Mouse (Mus musculus) CH12.LX (cell line): ENCODE results near the gene Cer1. TPM values are rescaled to one million over a fixed set of nuclear protein-coding genes. Genes with fewer than 3 reads are reported as not detected.

ENCODE experiments used
- DNase-seq: peaks from one replicate; pipeline ENCODE4 v3.0.0-alpha.2; 2013; ENCODE audit errors: extremely low read depth
- H3K27ac ChIP-seq: 2 replicates; pipeline ENCODE4 v1.5.1; 2012; ENCODE audit warnings: low read depth, mild to moderate bottlenecking, control low read depth, moderate library complexity; ENCODE audit not compliant: insufficient read depth
- H3K27me3 ChIP-seq: replicated peaks from 2 replicates; pipeline ENCODE3; 2012; ENCODE audit warnings: inconsistent platforms
- H3K36me3 ChIP-seq, 2 experiments: replicated peaks in 1 of 2; 2 replicates each; pipeline versions ENCODE3 to v1.6.1; 2012; ENCODE audit warnings: inconsistent platforms in 1 of 2, low read length in 1 of 2, mild to moderate bottlenecking in 1 of 2, mixed read lengths in 1 of 2, moderate library complexity in 1 of 2; ENCODE audit not compliant: control insufficient read depth in 1 of 2, insufficient read depth in 1 of 2
- H3K4me1 ChIP-seq, 2 experiments: 2 replicates each; pipeline ENCODE4 v1.6.1; 2012; ENCODE audit warnings: inconsistent platforms in 1 of 2, moderate library complexity in 1 of 2; ENCODE audit not compliant: insufficient read depth in 2 of 2, control insufficient read depth in 1 of 2
- H3K4me2 ChIP-seq: 2 replicates; pipeline ENCODE4 v1.6.1; 2012; ENCODE audit warnings: low read depth, mild to moderate bottlenecking, control low read depth; ENCODE audit not compliant: poor library complexity, insufficient read depth, severe bottlenecking
- H3K4me3 ChIP-seq, 3 experiments: fragments of 150-350 bp in 1 of 3; sonication (generic) in 1 of 3; replicated peaks in 1 of 3; 2 replicates each; pipeline versions ENCODE3 to v1.5.1; 2011 to 2012; ENCODE audit warnings: low read depth in 2 of 3, low read length in 2 of 3, mild to moderate bottlenecking in 2 of 3, moderate library complexity in 2 of 3, control low read depth in 1 of 3, improper control_type of control experiment in 1 of 3, inconsistent platforms in 1 of 3, mixed read lengths in 1 of 3; ENCODE audit not compliant: poor library complexity in 1 of 3
- H3K79me2 ChIP-seq: replicated peaks from 2 replicates; pipeline ENCODE4 v1.6.1; 2012; ENCODE audit warnings: mild to moderate bottlenecking, moderate library complexity; ENCODE audit not compliant: control insufficient read depth, poor library complexity, insufficient read depth, severe bottlenecking; ENCODE audit errors: extremely low read depth
- H3K9ac ChIP-seq: 2 replicates; pipeline ENCODE4 v1.6.1; 2012; ENCODE audit warnings: low read depth, mild to moderate bottlenecking, control low read depth, moderate library complexity; ENCODE audit not compliant: insufficient read depth
- H3K9me3 ChIP-seq: replicated peaks from 2 replicates; pipeline ENCODE3; 2012; ENCODE audit warnings: low read length, inconsistent platforms, mixed read lengths
- CHD1 ChIP-seq: IDR thresholded peaks from 2 replicates; pipeline ENCODE4 v1.6.1; 2012; ENCODE audit warnings: low read depth, low read length, improper control_type of control experiment, inconsistent platforms
- E2F4 ChIP-seq: IDR thresholded peaks from 2 replicates; pipeline ENCODE4 v1.6.1; 2011; ENCODE audit warnings: low read depth, low read length, improper control_type of control experiment; ENCODE audit not compliant: insufficient replicate concordance
- ELF1 ChIP-seq: IDR thresholded peaks from 2 replicates; pipeline ENCODE4 v1.6.1; 2014; ENCODE audit warnings: low read depth, mild to moderate bottlenecking, inconsistent platforms, low read length, improper control_type of control experiment
- EP300 ChIP-seq: IDR thresholded peaks from 2 replicates; pipeline ENCODE4 v1.6.1; 2011; ENCODE audit warnings: low read length, improper control_type of control experiment
- ETS1 ChIP-seq: conservative IDR thresholded peaks from 2 replicates; pipeline ENCODE4 v1.6.1; 2012; ENCODE audit warnings: low read depth, mild to moderate bottlenecking, inconsistent platforms, low read length, improper control_type of control experiment, moderate library complexity
- GABPA ChIP-seq: IDR thresholded peaks from 2 replicates; pipeline ENCODE4 v1.6.1; 2012; ENCODE audit warnings: low read depth, low read length, improper control_type of control experiment, inconsistent platforms; ENCODE audit not compliant: insufficient replicate concordance
- JUND ChIP-seq: conservative IDR thresholded peaks from 2 replicates; pipeline ENCODE4 v1.6.1; 2011; ENCODE audit warnings: low read depth, low read length, improper control_type of control experiment
- KAT2A ChIP-seq: IDR thresholded peaks from 2 replicates; pipeline ENCODE4 v1.6.1; 2012; ENCODE audit warnings: low read length, improper control_type of control experiment, inconsistent platforms; ENCODE audit not compliant: insufficient replicate concordance
- MEF2A ChIP-seq: IDR thresholded peaks from 2 replicates; pipeline ENCODE4 v1.6.1; 2014; ENCODE audit warnings: low read depth, mild to moderate bottlenecking, inconsistent platforms, low read length, improper control_type of control experiment, borderline replicate concordance
- MXI1 ChIP-seq: IDR thresholded peaks from 2 replicates; pipeline ENCODE4 v1.6.1; 2011; ENCODE audit warnings: mild to moderate bottlenecking, low read depth, low read length, improper control_type of control experiment
- MYC ChIP-seq: IDR thresholded peaks from 2 replicates; pipeline ENCODE4 v1.6.1; 2011; ENCODE audit warnings: low read depth, mild to moderate bottlenecking, improper control_type of control experiment, low read length
- NELFE ChIP-seq: IDR thresholded peaks from 2 replicates; pipeline ENCODE4 v1.6.1; 2011; ENCODE audit warnings: low read depth, low read length, improper control_type of control experiment
- SMC3 ChIP-seq: IDR thresholded peaks from 2 replicates; pipeline ENCODE4 v1.6.1; 2011; ENCODE audit warnings: low read depth, low read length, improper control_type of control experiment
- TCF12 ChIP-seq: IDR thresholded peaks from 2 replicates; pipeline ENCODE4 v1.6.1; 2014; ENCODE audit warnings: low read depth, mild to moderate bottlenecking, inconsistent platforms, low read length, improper control_type of control experiment
- ZC3H11A ChIP-seq: IDR thresholded peaks from 2 replicates; pipeline ENCODE4 v1.6.1; 2012; ENCODE audit warnings: low read depth, mild to moderate bottlenecking, inconsistent platforms, low read length, improper control_type of control experiment
- ZMIZ1 ChIP-seq: IDR thresholded peaks from 2 replicates; pipeline ENCODE4 v1.6.1; 2012; ENCODE audit warnings: low read depth, mild to moderate bottlenecking, inconsistent platforms, low read length, improper control_type of control experiment
- ZNF384 ChIP-seq: IDR thresholded peaks from 2 replicates; pipeline ENCODE4 v1.6.1; 2012; ENCODE audit warnings: low read depth, low read length, improper control_type of control experiment, inconsistent platforms
- dilution Hi-C: fragments of 300-500 bp; cut with MboI; formaldehyde crosslinking; loops from 2 replicates; pipeline ENCODE4 v1.14.3; 2020; ENCODE audit warnings: low sequenced_read_pairs; ENCODE audit not compliant: extremely low pct_unique_long_range_greater_than_20kb, extremely low pct_ligation_motif_present
- in situ Hi-C: fragments of 300-500 bp; cut with MboI; formaldehyde crosslinking; loops from 3 replicates; pipeline ENCODE4 v1.14.3; 2019; ENCODE audit warnings: low sequenced_read_pairs, low pct_ligation_motif_present, low pct_unique_long_range_greater_than_20kb, mixed read lengths
- polyA plus RNA-seq: library from polyadenylated mRNA; unstranded; fragments of >175 nt; gene quantifications from 2 replicates; pipeline ENCODE4 v1.2.1, GENCODE M21; 2012; ENCODE audit warnings: low read depth; ENCODE audit not compliant: insufficient read length
- total RNA-seq, 2 experiments: library from RNA; depleted of rRNA; stranded (reverse); fragments of 300-350 nt in 1 of 2; fragments of >200 nt in 1 of 2; gene quantifications; 2 replicates each; pipeline ENCODE4 v1.2.3; 2012 to 2014

The Cer1 gene
- total and polyA plus RNA-seq, 3 experiments, result not detected

DNA sequence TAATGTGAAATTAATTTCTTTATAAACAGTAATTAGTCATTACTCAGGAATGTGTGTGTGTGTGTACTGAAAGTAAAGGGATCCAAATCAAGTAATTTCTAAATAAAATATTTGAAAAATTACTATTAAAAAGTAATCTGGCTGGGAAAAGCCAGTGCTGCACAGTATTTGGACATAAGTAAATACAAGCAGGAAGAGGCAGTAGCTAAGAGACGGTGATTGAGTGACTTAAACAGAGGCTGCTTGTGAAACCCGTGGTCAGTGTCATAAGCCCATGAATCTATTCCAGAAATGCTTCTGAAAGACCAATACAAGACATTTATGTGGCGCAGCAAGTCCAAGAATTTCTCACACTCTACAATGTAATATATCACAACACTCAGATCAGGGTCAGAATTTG lies 3.6 kb downstream of the Cer1 start:
- TF ChIP-seq EP300, result no peak
- TF ChIP-seq E2F4, result no peak
- no peak for TF ChIP-seq GABPA
- no peak for TF ChIP-seq SMC3
- TF ChIP-seq ETS1, result no peak
- TF ChIP-seq ZC3H11A, result no peak
- TF ChIP-seq KAT2A, result no peak
- Histone ChIP-seq H3K4me1 (0 out of 4 replicates have a peak, but pooled peaks cover 0 to 2% of the 10 kb centered on the region in 2 experiments), H3K79me2 (no peaks in the 10 kb centered on the region), H3K27ac (no peak overlapping the region), H3K9ac (no peak overlapping the region), H3K4me3 (no peak overlapping the region), H3K36me3 (no peaks in the 10 kb centered on the region), H3K9me3 (no peaks in the 10 kb centered on the region), H3K27me3 (no peaks in the 10 kb centered on the region), H3K4me2 (no peak overlapping the region)
- dilution Hi-C loops, result no loop called here
- in situ Hi-C loops, result no loop called here
- no peak for DNase-seq

DNA sequence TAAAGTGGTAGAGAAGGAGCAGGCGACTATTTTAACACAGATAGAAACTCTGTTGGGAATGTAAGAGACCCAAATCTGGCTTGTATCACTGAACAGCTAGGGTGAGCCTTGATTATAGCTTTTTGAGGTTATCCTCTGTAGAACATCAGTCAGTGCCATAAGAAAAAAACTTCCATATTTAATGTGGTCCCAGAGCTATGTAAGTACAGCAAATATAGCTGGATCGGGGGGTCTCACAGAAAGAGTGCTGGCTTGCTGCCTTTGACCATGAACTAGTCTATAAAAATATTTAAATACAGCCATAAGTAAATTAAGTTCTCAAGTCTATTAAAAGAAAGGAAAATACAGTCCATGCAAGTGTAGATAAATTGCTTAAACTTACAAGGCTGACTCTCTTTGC lies 4.7 kb downstream of the Cer1 start:
- no peak for TF ChIP-seq TCF12
- no peak for TF ChIP-seq MEF2A
- TF ChIP-seq NELFE, result no peak
- no peak for TF ChIP-seq CHD1
- TF ChIP-seq MYC, result no peak
- TF ChIP-seq E2F4, result no peak
- no peak for TF ChIP-seq SMC3
- no peak for TF ChIP-seq MXI1
- no peak for TF ChIP-seq ZMIZ1
- TF ChIP-seq JUND, result no peak
- TF ChIP-seq ELF1, result no peak
- TF ChIP-seq ZNF384, result no peak
- Histone ChIP-seq H3K9ac (no peak overlapping the region), H3K27me3 (no peaks in the 10 kb centered on the region), H3K79me2 (no peaks in the 10 kb centered on the region), H3K4me1 (0 out of 4 replicates have a peak, but pooled peaks cover 0 to 2% of the 10 kb centered on the region in 2 experiments), H3K4me3 (no peak overlapping the region), H3K4me2 (no peak overlapping the region), H3K27ac (no peak overlapping the region), H3K36me3 (no peaks in the 10 kb centered on the region), H3K9me3 (no peaks in the 10 kb centered on the region)
- in situ Hi-C loops (no loop called here), dilution Hi-C loops (no loop called here)
- no peak for DNase-seq
